Mouse (Mus musculus) CD4-positive helper T cell, adult 2 months (primary cell): ENCODE measurements around the gene Sdk2.
A peak's percentile ranks its signal among the peaks of the same experiment; 100 is the strongest.

ENCODE experiments used
- DNase-seq: peaks from one replicate; pipeline ENCODE4 v3.0.0-alpha.2; 2012; ENCODE audit warnings: low read depth, missing footprints, low spot score

The Sdk2 gene

GRCm38 (mm10) chr11:114066951-114067762 lies at the start of gene Sdk2:
TSS of gene Sdk2 (minus strand) at chr11:114067046.
- DNase-seq = no peak

GRCm38 (mm10) chr11:114115077-114115476 lies 48.2 kb upstream of the Sdk2 start:
- no peak for DNase-seq

DNA sequence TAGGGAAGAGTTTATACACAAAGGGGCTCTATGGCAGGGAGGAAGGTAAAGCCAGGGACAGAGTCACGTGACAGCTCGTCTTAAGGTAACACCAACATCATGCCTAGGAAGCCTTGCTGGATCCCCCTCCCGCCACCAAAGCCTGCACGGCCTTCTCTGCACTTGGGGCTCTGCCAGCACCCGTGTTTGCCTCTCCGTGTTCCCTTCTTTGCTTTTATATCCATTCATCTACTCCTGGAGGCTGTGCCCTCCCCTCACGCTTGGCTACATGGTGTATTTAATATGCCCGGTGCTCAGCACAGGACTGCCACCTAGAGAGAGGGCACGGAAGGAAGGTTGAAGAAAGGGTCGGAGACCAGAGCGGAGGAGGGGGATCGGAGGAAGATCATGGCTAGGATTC lies 47.8 kb upstream of the Sdk2 start:
- peak; percentile 10 for DNase-seq

GRCm38 (mm10) chr11:114110851-114111250 lies 44.0 kb upstream of the Sdk2 start:
- DNase-seq = no peak

GRCm38 (mm10) chr11:114093636-114094035 lies 26.8 kb upstream of the Sdk2 start:
- DNase-seq = no peak

DNA sequence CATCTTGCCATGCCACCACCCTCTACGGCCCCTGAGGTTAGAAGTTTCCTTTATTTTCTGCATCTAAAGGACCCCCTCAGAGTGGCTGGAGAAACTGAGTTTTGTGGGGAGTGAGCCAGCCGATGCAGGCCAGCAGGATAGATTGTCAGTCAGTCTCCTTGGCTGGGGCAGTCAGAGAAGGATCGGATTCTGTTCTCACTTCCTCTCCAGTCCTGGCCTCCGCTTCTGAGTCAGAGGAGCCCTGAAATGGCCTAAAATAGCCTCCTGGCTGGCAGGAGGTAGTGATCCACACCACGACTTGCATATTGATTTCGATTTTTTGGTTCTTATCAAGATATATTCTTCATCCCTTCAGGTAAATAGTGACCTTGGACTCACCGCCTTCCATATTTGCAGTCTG lies 26.3 kb upstream of the Sdk2 start:
- no peak for DNase-seq

- no peak for DNase-seq
These were observed 13.8 kb upstream of the Sdk2 start for GRCm38 (mm10) chr11:114080606-114081005.

DNA sequence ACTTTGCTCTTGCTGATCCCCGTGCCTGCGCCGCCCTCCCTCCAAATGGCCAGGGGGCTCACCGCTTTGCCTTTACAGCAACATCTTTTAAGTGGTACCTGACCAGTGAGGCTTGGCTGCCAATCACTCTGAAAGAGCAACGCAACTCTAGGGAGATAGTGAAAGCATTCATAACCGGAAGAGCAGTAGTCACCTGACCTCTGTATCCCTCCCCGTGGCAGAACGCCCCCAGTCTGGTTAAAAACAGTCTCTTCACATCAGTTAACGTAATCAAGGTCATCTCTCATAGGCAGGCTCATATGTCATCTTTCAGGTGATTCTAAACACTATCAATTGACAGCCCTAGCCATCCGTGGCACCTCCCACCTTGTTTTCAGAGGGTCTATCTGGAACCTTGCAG lies 5.8 kb upstream of the Sdk2 start:
- DNase-seq = no peak

DNA sequence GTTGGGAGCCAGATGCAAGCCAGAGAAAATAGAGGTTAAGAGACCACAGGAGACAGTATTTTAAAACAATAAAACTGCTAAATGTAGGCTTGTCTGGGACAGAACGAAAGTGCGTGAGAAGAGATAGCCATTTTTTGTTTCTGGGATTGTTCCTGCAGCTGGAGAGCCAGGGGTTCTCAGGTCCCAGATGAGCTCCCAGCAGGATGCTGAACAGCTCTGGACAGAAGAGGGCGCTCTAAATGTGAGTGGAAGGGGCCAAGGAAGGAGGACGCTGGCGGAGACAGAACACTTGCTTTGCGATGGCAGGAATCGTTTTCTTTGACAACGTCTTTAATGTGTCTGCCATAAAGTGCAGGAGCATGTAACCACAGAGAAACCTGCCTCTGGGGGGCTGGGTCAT lies 5.2 kb upstream of the Sdk2 start:
- no peak for DNase-seq

DNA sequence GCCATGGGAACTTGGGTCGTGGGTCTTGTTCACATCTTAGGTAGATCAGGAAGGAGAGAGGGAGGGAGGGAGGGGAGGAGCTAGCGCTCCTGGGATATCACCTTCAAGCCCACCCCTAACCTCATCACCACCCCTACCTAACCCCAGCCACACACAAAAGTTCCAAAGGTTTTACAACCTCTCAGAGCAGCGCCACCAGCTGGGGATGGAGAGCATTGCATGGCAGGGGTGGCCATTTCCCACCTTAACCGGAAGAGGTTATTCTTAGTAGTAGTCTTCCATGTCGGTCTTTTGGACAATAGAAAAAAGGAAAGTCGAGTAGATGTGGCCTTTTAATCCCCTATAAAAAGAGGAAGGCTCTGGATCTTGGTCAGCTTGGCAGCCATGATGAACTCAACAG lies 4.0 kb upstream of the Sdk2 start:
- no peak for DNase-seq

GRCm38 (mm10) chr11:114070131-114070530 lies 3.3 kb upstream of the Sdk2 start:
- no peak for DNase-seq

DNA sequence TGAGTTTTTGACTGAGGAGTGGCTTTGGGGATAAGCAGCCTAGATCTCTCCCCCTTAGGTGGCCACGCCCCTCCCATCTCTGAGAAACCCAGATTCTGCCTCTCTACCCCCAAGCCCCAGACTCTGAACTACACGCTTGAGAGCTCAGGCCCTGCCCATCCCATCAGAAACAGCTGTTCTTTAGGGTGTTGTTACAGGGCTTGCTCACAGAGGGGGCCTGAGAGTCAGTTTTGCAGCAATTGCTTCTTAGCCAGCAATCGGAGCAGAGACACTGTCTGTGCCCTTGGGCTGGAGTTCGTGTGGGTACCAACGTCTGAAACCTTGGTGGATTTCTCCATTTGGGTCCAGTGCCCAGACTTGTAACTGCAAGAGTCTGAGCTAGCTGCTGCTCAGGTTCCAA lies 1.5 kb upstream of the Sdk2 start:
- DNase-seq = no peak

- DNase-seq = no peak
These were observed 522 bp downstream of the Sdk2 start for GRCm38 (mm10) chr11:114066098-114066950.

- no peak for DNase-seq
These were observed 1.2 kb downstream of the Sdk2 start for GRCm38 (mm10) chr11:114065596-114065995.

DNA sequence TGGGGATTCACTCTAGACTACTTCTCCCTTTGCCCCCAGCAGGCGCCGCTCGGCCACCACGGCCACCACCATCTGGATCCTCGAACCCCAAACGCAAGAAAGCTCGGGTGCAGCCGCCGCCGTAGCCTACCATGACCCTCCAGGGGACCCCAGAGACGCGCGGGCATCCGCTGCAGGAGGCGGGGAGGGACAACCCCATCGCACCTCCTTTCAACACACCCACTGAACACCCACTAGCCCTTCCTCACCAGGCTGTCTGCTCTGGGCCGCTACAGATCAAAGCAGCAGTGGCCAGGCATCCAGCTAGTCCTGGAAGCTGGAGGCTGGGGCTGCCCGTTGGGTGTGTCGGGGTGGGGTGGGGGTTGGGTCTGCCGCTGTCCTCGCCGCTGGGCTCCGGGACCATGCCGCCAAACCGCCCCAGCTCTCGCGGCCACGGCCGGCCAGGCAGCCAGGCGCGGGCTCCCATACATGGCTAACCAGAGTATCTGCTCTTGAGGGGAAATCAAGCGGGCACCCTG lies 1.9 kb downstream of the Sdk2 start:
- DNase-seq = no peak

- no peak for DNase-seq
These were observed 4.9 kb downstream of the Sdk2 start for GRCm38 (mm10) chr11:114061946-114062345.

- DNase-seq = no peak
These were observed 5.6 kb downstream of the Sdk2 start for GRCm38 (mm10) chr11:114061265-114061664.

DNA sequence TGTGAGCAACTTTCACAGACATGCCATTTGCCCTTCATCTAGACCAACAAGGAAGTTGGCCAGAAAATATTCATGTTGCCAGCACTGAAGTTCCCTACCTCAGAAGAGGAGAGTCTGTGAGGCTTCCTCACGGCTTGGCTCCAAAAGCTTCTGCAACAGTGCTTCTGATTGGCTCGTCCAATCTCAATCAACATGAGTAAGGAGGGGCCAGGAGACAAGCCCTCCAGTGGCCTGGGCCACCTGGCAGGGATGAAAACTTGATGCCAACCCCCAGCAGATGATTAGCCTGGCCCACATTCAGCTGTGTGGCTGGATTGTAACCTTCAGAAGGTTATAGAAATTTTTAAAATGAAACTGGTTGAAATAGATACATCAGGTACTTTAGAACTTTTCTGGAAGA lies 10.5 kb downstream of the Sdk2 start:
- DNase-seq = no peak

DNA sequence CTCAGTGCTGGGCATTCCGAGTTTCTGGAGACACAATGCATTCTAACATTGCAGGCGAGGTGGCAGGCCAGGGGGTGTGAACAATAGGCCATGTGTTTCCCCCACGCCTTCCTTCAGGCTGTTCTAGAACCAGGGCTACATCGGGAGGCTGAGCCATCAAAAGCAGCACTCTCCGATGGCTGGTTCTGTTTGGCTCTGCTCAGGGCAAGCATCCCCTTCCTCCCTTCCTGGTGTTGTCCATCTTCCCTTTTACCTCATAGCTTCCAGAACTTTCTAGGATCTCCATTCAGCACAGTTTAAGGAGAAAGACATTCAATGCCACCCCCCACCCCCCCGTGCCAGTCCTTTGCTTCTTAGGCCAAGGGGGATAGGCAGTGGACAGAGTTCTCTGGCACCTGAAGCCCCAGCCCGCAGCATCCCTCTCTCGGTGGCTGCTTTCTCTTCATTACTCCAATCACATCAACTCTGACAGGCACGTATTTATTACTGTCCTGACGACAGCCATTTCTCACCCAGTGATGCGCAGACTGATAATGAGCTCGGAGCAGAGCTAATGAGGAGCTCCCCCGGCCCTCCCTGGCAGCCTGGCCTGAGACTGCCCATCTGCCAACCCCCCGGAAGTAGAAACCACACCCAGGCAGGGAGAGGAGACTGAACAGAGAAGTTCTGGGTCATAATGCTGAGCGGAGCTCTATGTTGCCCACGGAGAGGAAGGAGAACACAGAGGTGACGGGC lies 12.1 kb downstream of the Sdk2 start:
- no peak for DNase-seq

DNA sequence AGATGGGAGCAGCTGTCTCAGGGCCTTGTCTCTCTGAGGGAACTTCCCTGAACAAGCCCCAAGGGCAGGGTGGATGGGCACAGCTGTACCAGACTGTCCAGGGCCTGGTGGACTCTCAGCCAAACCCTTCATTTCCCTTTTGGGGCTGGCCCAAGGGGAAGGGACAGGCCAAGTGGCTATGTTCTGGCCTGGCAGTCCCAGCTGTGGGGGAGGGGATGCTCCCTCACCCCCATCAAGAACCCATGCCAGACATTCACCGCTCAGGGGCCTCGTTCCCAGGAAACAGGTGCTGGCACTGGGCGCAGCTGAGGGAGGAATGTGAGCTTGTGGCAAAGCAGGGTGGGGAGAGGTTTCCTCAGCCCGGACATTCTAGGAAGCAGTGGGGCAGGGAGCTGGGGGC lies 15.5 kb downstream of the Sdk2 start:
- DNase-seq = no peak

DNA sequence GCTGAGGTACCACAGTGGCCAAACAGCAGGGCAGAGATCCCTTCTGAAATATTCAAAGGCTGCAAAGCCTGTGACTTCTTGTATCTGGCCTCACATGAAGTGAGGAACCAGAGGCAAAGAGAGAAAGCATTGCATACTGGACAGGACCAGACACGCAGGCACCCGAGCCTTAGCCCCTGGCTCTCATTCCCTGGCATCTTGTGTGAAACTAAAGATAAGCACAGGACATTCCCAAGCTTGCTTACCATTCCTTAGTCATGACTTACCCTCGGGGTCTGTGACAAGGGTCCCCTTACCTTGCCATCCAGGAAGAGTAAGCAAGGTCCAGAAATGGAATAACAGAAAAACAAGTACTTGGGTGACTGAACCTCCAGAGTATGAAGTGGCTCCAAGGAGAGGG lies 16.3 kb downstream of the Sdk2 start:
- DNase-seq = no peak

DNA sequence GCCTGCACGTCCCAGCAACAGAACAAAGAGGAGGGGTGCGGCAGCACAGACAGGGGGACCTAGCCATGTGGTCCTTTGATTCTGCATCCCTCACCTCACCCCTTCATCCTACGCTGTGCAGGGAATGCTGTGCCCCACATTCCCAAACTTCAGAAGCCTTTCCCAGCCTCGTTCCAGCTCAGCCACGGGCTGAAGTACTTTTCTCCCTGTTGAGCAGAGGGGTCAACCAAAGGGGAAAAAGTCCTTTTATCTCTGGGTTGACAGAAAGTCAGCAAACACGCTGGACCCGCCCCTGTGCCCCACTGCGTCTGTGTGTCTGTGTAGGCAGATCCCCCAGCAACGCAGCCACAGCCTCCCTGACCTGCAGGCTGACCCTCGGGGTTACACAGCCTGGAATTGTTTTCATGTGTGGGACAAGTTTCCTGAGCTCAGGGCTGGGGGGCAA lies 18.9 kb downstream of the Sdk2 start:
- DNase-seq = no peak
